Mouse (Mus musculus): ENCODE measurements around the gene Gm49405.

DNA sequence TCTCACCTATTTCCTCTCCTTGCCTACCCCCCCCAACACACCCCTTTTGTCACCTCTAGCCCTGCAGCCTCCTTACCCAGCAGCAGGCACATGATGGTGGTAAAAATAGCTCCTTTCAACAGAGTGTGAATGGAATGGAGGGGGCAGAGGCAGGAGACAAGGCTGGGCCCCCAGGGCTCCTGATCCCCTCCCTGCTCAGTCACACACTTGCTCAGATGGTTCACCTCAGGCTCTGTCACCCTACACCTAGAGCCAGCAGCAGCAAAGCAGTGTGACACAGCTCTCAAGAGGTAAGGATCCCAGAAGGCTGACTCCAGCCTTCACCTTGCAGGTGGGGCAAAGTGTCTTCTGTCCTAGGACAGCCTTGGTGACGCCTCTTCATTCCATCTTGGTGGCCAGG is 2.7 kb downstream of the Gm49405 start, which contains the start of gene Doc2g:
- TF ChIP-seq POLR2A (IDR thresholded peaks at IDR 0.05; ENCODE audit: low read depth, low read length): no peak
- no peak for TF ChIP-seq CTCF (conservative IDR thresholded peaks at IDR 0.05; ENCODE audit: insufficient read depth, insufficient read length, low read depth, low read length)

All from kidney, adult 2 months (tissue).